Mouse (Mus musculus) liver, embryonic 14.5 days (tissue): Measurements from ENCODE around the gene Josd1. TPM values are rescaled to one million over a fixed set of nuclear protein-coding genes. Genes with fewer than 3 reads are reported as not detected.

Source experiments
- ATAC-seq: fragments of 200-750 bp; cut with Nextera tagmentation; 2 replicates; pipeline ENCODE4 v1.8.0; 2017; ENCODE audit warnings: moderate number of reproducible peaks, mild to moderate bottlenecking, moderate library complexity; ENCODE audit not compliant: insufficient read depth
- DNase-seq, 3 experiments: peaks; one replicate each; pipeline ENCODE4 v3.0.0-alpha.2; 2012 to 2013; ENCODE audit warnings: low read depth in 3 of 3, low spot score in 3 of 3
- H3K27ac ChIP-seq: fragments of 300-500 bp; sonication (generic); 2 replicates; pipeline ENCODE4 v1.5.1; 2014; ENCODE audit warnings: moderate library complexity, mild to moderate bottlenecking, control low read depth, inconsistent platforms
- H3K27me3 ChIP-seq: fragments of 300-500 bp; sonication (generic); 2 replicates; pipeline ENCODE4 v1.6.1; 2014; ENCODE audit warnings: mild to moderate bottlenecking, low read length, moderate library complexity; ENCODE audit not compliant: control insufficient read depth, insufficient read depth
- H3K36me3 ChIP-seq: fragments of 300-500 bp; sonication (generic); replicated peaks from 2 replicates; pipeline ENCODE4 v1.6.1; 2014; ENCODE audit warnings: low read depth; ENCODE audit not compliant: control insufficient read depth, insufficient read depth
- H3K4me1 ChIP-seq, 2 experiments: fragments of 200-500 bp in 1 of 2; fragments of 300-500 bp in 1 of 2; sonication (generic) in 1 of 2; replicated peaks; 2 replicates each; pipeline ENCODE4 v1.6.1; 2012 to 2014; ENCODE audit warnings: antibody characterized with exemption in 1 of 2, inconsistent platforms in 1 of 2, low read length in 1 of 2; ENCODE audit not compliant: control insufficient read depth in 2 of 2, insufficient read depth in 2 of 2
- H3K4me2 ChIP-seq: fragments of 300-500 bp; sonication (generic); 2 replicates; pipeline ENCODE4 v1.6.1; 2014; ENCODE audit warnings: low read depth, mild to moderate bottlenecking, control low read depth, moderate library complexity
- H3K4me3 ChIP-seq, 2 experiments: fragments of 200-500 bp in 1 of 2; fragments of 300-500 bp in 1 of 2; sonication (generic) in 1 of 2; 2 replicates each; pipeline ENCODE4 v1.5.1; 2012 to 2014; ENCODE audit warnings: low read depth in 2 of 2, low read length in 2 of 2, mild to moderate bottlenecking in 2 of 2, control low read depth in 1 of 2, inconsistent platforms in 1 of 2, moderate library complexity in 1 of 2; ENCODE audit not compliant: insufficient read depth in 1 of 2
- H3K9ac ChIP-seq: fragments of 300-500 bp; sonication (generic); replicated peaks from 2 replicates; pipeline ENCODE4 v1.6.1; 2014; ENCODE audit warnings: mild to moderate bottlenecking, control low read depth, moderate library complexity
- H3K9me3 ChIP-seq: fragments of 300-500 bp; sonication (generic); 2 replicates; pipeline ENCODE4 v1.6.1; 2016; ENCODE audit warnings: low read length, mixed read lengths; ENCODE audit not compliant: control insufficient read depth
- CTCF ChIP-seq: IDR thresholded peaks from 2 replicates; pipeline ENCODE4 v1.5.1; 2016; ENCODE audit warnings: antibody characterized with exemption, low read depth, control low read depth
- EP300 ChIP-seq: IDR thresholded peaks from 2 replicates; pipeline ENCODE4 v1.6.1; 2016; ENCODE audit warnings: antibody characterized with exemption, low read depth
- WGBS: fragments of 180-500 bp; shearing (Covaris S2); extraction: QIAGEN DNeasy Blood & Tissue Kit; methylation state at CpG from one replicate; pipeline ENCODE4 v1.1.7; 2014; ENCODE audit not compliant: insufficient replicate concordance; 5-methylcytosine and 5-hydroxymethylcytosine counted together
- polyA plus RNA-seq, 2 experiments: library from polyadenylated mRNA; depleted of rRNA in 1 of 2; stranded (reverse) in 1 of 2; unstranded in 1 of 2; fragments of >200 nt; fragmentation: Nextera tagmentation in 1 of 2; extraction: Ambion mirVana in 1 of 2; gene quantifications; 2 replicates each; pipeline versions ENCODE4 v1.2.1 to v1.2.3; 2012 to 2014

Gene Josd1
- polyA plus RNA-seq, 2 experiments: 13.2 to 19.7 TPM

- ATAC-seq (peak; percentile 16; the same call in 1 of the 2 replicates), DNase-seq (peak; percentile 68 to 80 (median 77))
- peaks cover 22% of the 10 kb centered on the region for H3K36me3 ChIP-seq
- 12% methylated on average over 4 of the region's 4 CpGs for WGBS
- peak overlapping the region; percentile 57 to 94 for H3K4me3 ChIP-seq
- peak overlapping the region; percentile 94 for H3K9ac ChIP-seq
- peak; percentile 71 for TF ChIP-seq EP300
- TF ChIP-seq CTCF: no peak
- no peaks in the 10 kb centered on the region for H3K27me3 ChIP-seq
- H3K27ac ChIP-seq: peak overlapping the region; percentile 88
- peaks cover 54 to 68% of the 10 kb centered on the region in 2 experiments for H3K4me1 ChIP-seq
- H3K4me2 ChIP-seq: peak overlapping the region; percentile 95
- no peaks in the 10 kb centered on the region for H3K9me3 ChIP-seq
Measured at GRCm38 (mm10) chr15:79694512-79694911, 6.8 kb upstream of the Josd1 start.

- Histone ChIP-seq H3K4me1 (peaks cover 60 to 72% of the 10 kb centered on the region in 2 experiments), H3K9me3 (no peaks in the 10 kb centered on the region), H3K27ac (peak overlapping the region; percentile 88), H3K9ac (peak overlapping the region; percentile 94), H3K27me3 (no peaks in the 10 kb centered on the region), H3K36me3 (peaks cover 19% of the 10 kb centered on the region), H3K4me2 (peak overlapping the region; percentile 95), H3K4me3 (peak overlapping the region; percentile 57 to 94)
- no peak for DNase-seq
- TF ChIP-seq EP300: no peak
- no peak for TF ChIP-seq CTCF
- no peak for ATAC-seq
- WGBS: 12% methylated on average over 11 of the region's 11 CpGs
Measured at GRCm38 (mm10) chr15:79693740-79694139, 6.0 kb upstream of the Josd1 start.

GRCm38 (mm10) chr15:79692334-79692733, 4.6 kb upstream of the Josd1 start:
- Histone ChIP-seq H3K36me3 (peaks cover 15% of the 10 kb centered on the region), H3K9ac (peak overlapping the region; percentile 94), H3K4me1 (peaks cover 63 to 69% of the 10 kb centered on the region in 2 experiments), H3K27ac (peak overlapping the region; percentile 88), H3K9me3 (no peaks in the 10 kb centered on the region), H3K4me3 (peak overlapping the region; percentile 45 to 94), H3K27me3 (no peaks in the 10 kb centered on the region), H3K4me2 (peak overlapping the region; percentile 95)
- no peak for TF ChIP-seq CTCF
- TF ChIP-seq EP300: no peak
- DNase-seq (no peak), ATAC-seq (no peak)
- WGBS: 48% methylated on average over 5 of the region's 5 CpGs

- WGBS: 0% methylated on average over 53 of the region's 53 CpGs
Measured at GRCm38 (mm10) chr15:79691023-79691508, 3.3 kb upstream of the Josd1 start.

DNA sequence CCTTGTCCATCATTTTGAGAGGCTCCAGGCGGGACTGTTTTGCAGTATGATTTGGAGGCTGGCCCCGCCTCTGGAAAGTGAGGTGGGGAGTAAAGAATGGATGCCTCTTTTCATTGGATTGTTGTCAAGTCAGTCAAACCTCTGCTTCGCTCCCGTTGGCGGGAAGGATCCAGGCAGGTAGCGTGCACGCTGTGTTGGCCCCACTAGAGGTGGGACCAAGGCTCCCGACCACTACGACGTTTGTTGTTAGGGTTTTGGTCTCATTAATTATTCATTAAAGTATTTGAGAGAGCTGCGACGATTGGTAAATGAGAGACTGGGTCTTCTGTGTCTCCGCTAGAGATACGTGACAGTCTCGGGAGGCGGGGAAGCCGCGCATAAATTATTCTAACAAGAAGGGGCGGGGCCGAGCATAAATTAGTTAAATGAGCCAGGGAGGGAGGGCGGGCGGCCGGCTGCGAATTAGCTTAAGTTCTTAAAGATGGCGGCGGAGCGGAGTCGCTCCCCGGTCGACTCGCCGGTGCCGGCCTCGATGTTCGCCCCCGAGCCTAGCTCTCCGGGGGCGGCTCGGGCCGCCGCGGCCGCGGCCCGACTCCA, 2.8 kb upstream of the Josd1 start, which contains the start of gene Gtpbp1:
Gene Gtpbp1 (plus strand): TSS at position 420 of the 597 bp plus-strand sequence.
- no peaks in the 10 kb centered on the region for H3K27me3 ChIP-seq
- WGBS: under 1% methylated on average over 45 of the region's 45 CpGs
- TF ChIP-seq EP300 (peak; percentile 34; the same call in 1 of the 2 replicates), CTCF (no peak)

More at GRCm38 (mm10) chr15:79691023-79691508, 3.3 kb upstream of the Josd1 start:
- Histone ChIP-seq H3K9me3 (no peaks in the 10 kb centered on the region), H3K36me3 (peaks cover 3% of the 10 kb centered on the region), H3K9ac (peak overlapping the region; percentile 94), H3K27me3 (no peaks in the 10 kb centered on the region), H3K4me1 (peaks cover 54 to 60% of the 10 kb centered on the region in 2 experiments), H3K4me3 (peak overlapping the region; percentile 65 to 94), H3K27ac (peak overlapping the region; percentile 82), H3K4me2 (peak overlapping the region; percentile 95)
- TF ChIP-seq EP300: no peak
- ATAC-seq: no peak
- no peak for DNase-seq

More for the DNA sequence above, 2.8 kb upstream of the Josd1 start, which contains the start of gene Gtpbp1:
- peak; percentile 100 for DNase-seq
- H3K9me3 ChIP-seq: no peaks in the 10 kb centered on the region
- peak within 1 kb of the TSS; percentile 95 for H3K4me2 ChIP-seq
- peaks cover 2% of the 10 kb centered on the region; the same call in 1 of the 2 replicates for H3K36me3 ChIP-seq
- H3K4me3 ChIP-seq: peak within 1 kb of the TSS; percentile 65 to 94
- peak; percentile 85 for ATAC-seq
- H3K27ac ChIP-seq: peak within 1 kb of the TSS; percentile 90
- H3K9ac ChIP-seq: peak within 1 kb of the TSS; percentile 94
- H3K4me1 ChIP-seq: peaks cover 53 to 61% of the 10 kb centered on the region in 2 experiments
